Mouse (Mus musculus) liver, adult 2 months (tissue): ENCODE results near the gene Rassf2. TPM values are rescaled to one million over a fixed set of nuclear protein-coding genes. Genes with fewer than 3 reads are reported as not detected.

Experiments
- DNase-seq: peaks from one replicate; pipeline ENCODE4 v3.0.0-alpha.2; 2011; ENCODE audit warnings: low read depth, low spot score; ENCODE audit errors: extremely low read depth
- H3K27ac ChIP-seq: fragments of 200-500 bp; replicated peaks from 2 replicates; pipeline ENCODE4 v1.5.1; 2012; ENCODE audit warnings: low read depth, mild to moderate bottlenecking, control low read depth, inconsistent platforms, low read length; ENCODE audit not compliant: insufficient read depth
- H3K27me3 ChIP-seq: fragments of 200-500 bp; 2 replicates; pipeline ENCODE4 v1.6.1; 2012; ENCODE audit warnings: mild to moderate bottlenecking, moderate library complexity, low read length, inconsistent platforms; ENCODE audit not compliant: control insufficient read depth, insufficient read depth
- H3K36me3 ChIP-seq: fragments of 200-500 bp; 2 replicates; pipeline ENCODE4 v1.6.1; 2012; ENCODE audit warnings: low read length, inconsistent platforms; ENCODE audit not compliant: control insufficient read depth, insufficient read depth
- H3K4me1 ChIP-seq: fragments of 200-500 bp; 2 replicates; pipeline ENCODE4 v1.6.1; 2011; ENCODE audit warnings: low read length; ENCODE audit not compliant: control insufficient read depth, insufficient read depth
- H3K4me3 ChIP-seq: fragments of 200-500 bp; 2 replicates; pipeline ENCODE4 v1.5.1; 2011; ENCODE audit warnings: low read depth, mild to moderate bottlenecking, control low read depth, low read length, moderate library complexity; ENCODE audit not compliant: insufficient read depth
- H3K79me2 ChIP-seq: fragments of 200-500 bp; 2 replicates; pipeline ENCODE4 v1.6.1; 2012; ENCODE audit warnings: inconsistent platforms, mild to moderate bottlenecking, low read length, moderate library complexity; ENCODE audit not compliant: control insufficient read depth, insufficient read depth
- H3K9ac ChIP-seq: fragments of 200-500 bp; 2 replicates; pipeline ENCODE4 v1.6.1; 2012; ENCODE audit warnings: low read depth, mild to moderate bottlenecking, control low read depth, inconsistent platforms, low read length
- CTCF ChIP-seq: fragments of 200-500 bp; IDR thresholded peaks from 2 replicates; pipeline ENCODE4 v1.5.1; 2011; ENCODE audit warnings: low read depth, low read length, control low read depth
- POLR2A ChIP-seq: fragments of 200-500 bp; IDR thresholded peaks from 2 replicates; pipeline ENCODE4 v1.6.1; 2011; ENCODE audit warnings: low read length, control low read depth; ENCODE audit not compliant: insufficient read depth; ENCODE audit errors: extremely low read depth
- WGBS: fragments of 180-500 bp; shearing (Covaris S2); methylation state at CpG from one replicate; pipeline ENCODE4 v1.1.7; 2018; 5-methylcytosine and 5-hydroxymethylcytosine counted together
- polyA plus RNA-seq: library from polyadenylated mRNA; depleted of rRNA; stranded (reverse); fragments of >200 nt; gene quantifications from 2 replicates; pipeline ENCODE4 v1.2.3, GENCODE M21; 2012
- total RNA-seq: library from RNA; depleted of rRNA; stranded (reverse); fragments of >200 nt; gene quantifications from 2 replicates; pipeline ENCODE4 v1.2.3, GENCODE M21; 2014

Rassf2 gene
- total and polyA plus RNA-seq, 2 experiments = 0.84 to 1.3 TPM

- Histone ChIP-seq H3K36me3 (no peaks in the 10 kb centered on the region), H3K27ac (no peak overlapping the region), H3K4me1 (no peaks in the 10 kb centered on the region; the same call in 1 of the 2 replicates), H3K4me3 (no peak overlapping the region), H3K9ac (no peak overlapping the region), H3K27me3 (0 out of 2 replicates have a peak, but pooled peaks cover 5% of the 10 kb centered on the region), H3K79me2 (no peaks in the 10 kb centered on the region)
- 47% methylated on average over 9 of the region's 9 CpGs for WGBS
- TF ChIP-seq POLR2A (no peak), CTCF (peak; percentile 45)
- DNase-seq = peak; percentile 25
Observed at GRCm38 (mm10) chr2:131949767-131950597, 80.1 kb downstream of the Rassf2 start.

- H3K79me2 ChIP-seq = no peaks in the 10 kb centered on the region
Observed at GRCm38 (mm10) chr2:131948916-131949639, 81.0 kb downstream of the Rassf2 start.

GRCm38 (mm10) chr2:131948156-131948555 lies 81.9 kb downstream of the Rassf2 start:
- Histone ChIP-seq H3K27me3 (0 out of 2 replicates have a peak, but pooled peaks cover 7% of the 10 kb centered on the region), H3K79me2 (no peaks in the 10 kb centered on the region), H3K9ac (no peak overlapping the region), H3K4me3 (no peak overlapping the region), H3K27ac (no peak overlapping the region), H3K4me1 (no peaks in the 10 kb centered on the region; the same call in 1 of the 2 replicates), H3K36me3 (no peaks in the 10 kb centered on the region)
- 72% methylated on average over 3 of the region's 3 CpGs for WGBS
- no peak for TF ChIP-seq CTCF
- TF ChIP-seq POLR2A = no peak
- DNase-seq = no peak

More at GRCm38 (mm10) chr2:131948916-131949639, 81.0 kb downstream of the Rassf2 start:
- Histone ChIP-seq H3K27ac (no peak overlapping the region), H3K9ac (no peak overlapping the region), H3K36me3 (no peaks in the 10 kb centered on the region), H3K27me3 (0 out of 2 replicates have a peak, but pooled peaks cover 7% of the 10 kb centered on the region), H3K4me1 (no peaks in the 10 kb centered on the region; the same call in 1 of the 2 replicates), H3K4me3 (no peak overlapping the region)
- WGBS = 67% methylated on average over 11 of the region's 11 CpGs
- no peak for TF ChIP-seq POLR2A
- no peak for TF ChIP-seq CTCF
- no peak for DNase-seq

GRCm38 (mm10) chr2:131946351-131946750 lies 83.7 kb downstream of the Rassf2 start:
- H3K9ac ChIP-seq = no peak overlapping the region
- H3K27ac ChIP-seq = no peak overlapping the region
- no peak for DNase-seq
- no peak overlapping the region for H3K4me3 ChIP-seq
- no peaks in the 10 kb centered on the region for H3K79me2 ChIP-seq
- H3K27me3 ChIP-seq = 0 out of 2 replicates have a peak, but pooled peaks cover 7% of the 10 kb centered on the region
- H3K4me1 ChIP-seq = no peaks in the 10 kb centered on the region
- TF ChIP-seq POLR2A (no peak), CTCF (no peak)
- no peaks in the 10 kb centered on the region for H3K36me3 ChIP-seq
- 87% methylated on average over 16 of the region's 16 CpGs for WGBS

- Histone ChIP-seq H3K27ac (no peak overlapping the region), H3K4me1 (no peaks in the 10 kb centered on the region), H3K36me3 (no peaks in the 10 kb centered on the region), H3K9ac (no peak overlapping the region), H3K79me2 (no peaks in the 10 kb centered on the region), H3K27me3 (0 out of 2 replicates have a peak, but pooled peaks cover 6% of the 10 kb centered on the region), H3K4me3 (no peak overlapping the region)
- no peak for DNase-seq
- WGBS = 78% methylated on average over 6 of the region's 6 CpGs
- TF ChIP-seq CTCF = no peak
- TF ChIP-seq POLR2A = no peak
Observed at GRCm38 (mm10) chr2:131945765-131946164, 84.3 kb downstream of the Rassf2 start.
